Mouse (Mus musculus): ENCODE data around the gene Vmn1r189. TPM values are rescaled to one million over a fixed set of nuclear protein-coding genes. Genes with fewer than 3 reads are reported as not detected.
"Not testable (repeated sequence)": the region's sequence is repeated elsewhere in the genome, so short reads cannot be mapped to it uniquely, and the experiment has no call there.

The Vmn1r189 gene
- total RNA-seq (2014; rRNA removed): not detected in 2 replicates
- not detected in 2 replicates for polyA plus RNA-seq (2012; rRNA removed)

- H3K79me2 ChIP-seq (ENCODE audit: control insufficient read depth, insufficient read depth, low read length); H3K27ac ChIP-seq (replicated peaks; ENCODE audit: insufficient read depth, low read depth, low read length); H3K4me3 ChIP-seq (ENCODE audit: insufficient read depth, low read depth, low read length); H3K27me3 ChIP-seq (ENCODE audit: control insufficient read depth, insufficient read depth, low read length); H3K9ac ChIP-seq (ENCODE audit: low read depth, low read length); DNase-seq (ENCODE audit: extremely low read depth, low read depth, low spot score); H3K36me3 ChIP-seq (ENCODE audit: control insufficient read depth, insufficient read depth, low read length); H3K4me1 ChIP-seq (ENCODE audit: control insufficient read depth, insufficient read depth, low read length): not testable (repeated sequence)
- WGBS: 93% methylated on average over 2 of the region's 2 CpGs
Measured at GRCm38 (mm10) chr13:22105724-22106123, at the start of gene Vmn1r189. Gene Vmn1r189, minus strand, starts transcription at chr13:22105824.

GRCm38 (mm10) chr13:22136495-22137293 lies 31.1 kb upstream of the Vmn1r189 start:
- H3K9ac ChIP-seq (ENCODE audit: low read depth, low read length); H3K4me1 ChIP-seq (ENCODE audit: control insufficient read depth, insufficient read depth, low read length); H3K79me2 ChIP-seq (ENCODE audit: control insufficient read depth, insufficient read depth, low read length); H3K27ac ChIP-seq (replicated peaks; ENCODE audit: insufficient read depth, low read depth, low read length); H3K27me3 ChIP-seq (ENCODE audit: control insufficient read depth, insufficient read depth, low read length); H3K4me3 ChIP-seq (ENCODE audit: insufficient read depth, low read depth, low read length); H3K36me3 ChIP-seq (ENCODE audit: control insufficient read depth, insufficient read depth, low read length): not testable (repeated sequence)
- WGBS: 36% methylated on average over 5 of the region's 5 CpGs
- DNase-seq (ENCODE audit: extremely low read depth, low read depth, low spot score): peak; percentile 1

DNA sequence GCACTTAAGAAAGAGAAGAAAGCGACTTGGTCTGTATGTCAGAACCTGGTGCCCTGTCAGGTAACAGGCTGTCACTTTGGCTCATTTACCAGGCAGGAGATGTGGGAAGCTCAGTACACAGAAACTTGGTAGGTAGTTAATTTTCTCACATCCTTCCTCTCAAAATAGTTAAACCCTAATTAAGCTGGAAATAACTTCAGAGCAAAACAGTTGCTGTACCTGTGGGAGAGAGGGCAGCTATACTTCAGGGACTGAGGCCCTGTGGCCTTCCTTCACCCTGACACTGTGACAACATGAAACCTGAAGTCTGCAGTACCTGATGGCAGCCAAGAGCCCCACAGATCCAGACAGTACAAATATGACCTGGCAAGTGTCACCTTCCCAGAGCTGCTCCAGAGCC lies 21.5 kb downstream of the Vmn1r189 start, which contains the start of gene Vmn1r188:
Gene Vmn1r188 (plus strand): TSS at position 301 of the 400 bp plus-strand sequence.
- H3K4me1 ChIP-seq (ENCODE audit: control insufficient read depth, insufficient read depth, low read length): not testable (repeated sequence)
- WGBS: 91% methylated on average over 1 of the region's 1 CpGs

GRCm38 (mm10) chr13:22063468-22063867 lies 42.2 kb downstream of the Vmn1r189 start:
- DNase-seq (ENCODE audit: extremely low read depth, low read depth, low spot score): no peak
- Histone ChIP-seq H3K27me3 (ENCODE audit: control insufficient read depth, insufficient read depth, low read length) (no peaks in the 10 kb centered on the region), H3K27ac (replicated peaks; ENCODE audit: insufficient read depth, low read depth, low read length) (no peak overlapping the region), H3K4me3 (ENCODE audit: insufficient read depth, low read depth, low read length) (no peak overlapping the region), H3K4me1 (ENCODE audit: control insufficient read depth, insufficient read depth, low read length) (no peaks in the 10 kb centered on the region), H3K36me3 (ENCODE audit: control insufficient read depth, insufficient read depth, low read length) (no peaks in the 10 kb centered on the region), H3K79me2 (ENCODE audit: control insufficient read depth, insufficient read depth, low read length) (no peaks in the 10 kb centered on the region), H3K9ac (ENCODE audit: low read depth, low read length) (no peak overlapping the region)
- WGBS: 65% methylated on average over 1 of the region's 1 CpGs
- TF ChIP-seq CTCF (IDR thresholded peaks at IDR 0.05; ENCODE audit: low read depth, low read length): no peak
- no peak for TF ChIP-seq POLR2A (IDR thresholded peaks at IDR 0.05; ENCODE audit: extremely low read depth, insufficient read depth, low read length)

More for the DNA sequence above, 21.5 kb downstream of the Vmn1r189 start, which contains the start of gene Vmn1r188:
- not testable (repeated sequence) for H3K9ac ChIP-seq (ENCODE audit: low read depth, low read length); H3K4me3 ChIP-seq (ENCODE audit: insufficient read depth, low read depth, low read length); H3K79me2 ChIP-seq (ENCODE audit: control insufficient read depth, insufficient read depth, low read length); DNase-seq (ENCODE audit: extremely low read depth, low read depth, low spot score); H3K27me3 ChIP-seq (ENCODE audit: control insufficient read depth, insufficient read depth, low read length); H3K27ac ChIP-seq (replicated peaks; ENCODE audit: insufficient read depth, low read depth, low read length); H3K36me3 ChIP-seq (ENCODE audit: control insufficient read depth, insufficient read depth, low read length)

GRCm38 (mm10) chr13:22061422-22061821 lies 44.2 kb downstream of the Vmn1r189 start:
- no peaks in the 10 kb centered on the region for H3K27me3 ChIP-seq (ENCODE audit: control insufficient read depth, insufficient read depth, low read length)
- 71% methylated on average over 1 of the region's 1 CpGs for WGBS
- no peak overlapping the region for H3K4me3 ChIP-seq (ENCODE audit: insufficient read depth, low read depth, low read length)
- H3K79me2 ChIP-seq (ENCODE audit: control insufficient read depth, insufficient read depth, low read length): no peaks in the 10 kb centered on the region
- TF ChIP-seq POLR2A (IDR thresholded peaks at IDR 0.05; ENCODE audit: extremely low read depth, insufficient read depth, low read length) (no peak), CTCF (IDR thresholded peaks at IDR 0.05; ENCODE audit: low read depth, low read length) (no peak)
- no peaks in the 10 kb centered on the region for H3K36me3 ChIP-seq (ENCODE audit: control insufficient read depth, insufficient read depth, low read length)
- DNase-seq (ENCODE audit: extremely low read depth, low read depth, low spot score): no peak
- H3K9ac ChIP-seq (ENCODE audit: low read depth, low read length): no peak overlapping the region
- H3K27ac ChIP-seq (replicated peaks; ENCODE audit: insufficient read depth, low read depth, low read length): no peak overlapping the region
- no peaks in the 10 kb centered on the region for H3K4me1 ChIP-seq (ENCODE audit: control insufficient read depth, insufficient read depth, low read length)

GRCm38 (mm10) chr13:22053754-22054153 lies 51.9 kb downstream of the Vmn1r189 start:
- Histone ChIP-seq H3K4me3 (ENCODE audit: insufficient read depth, low read depth, low read length) (no peak overlapping the region), H3K27ac (replicated peaks; ENCODE audit: insufficient read depth, low read depth, low read length) (no peak overlapping the region), H3K9ac (ENCODE audit: low read depth, low read length) (no peak overlapping the region), H3K36me3 (ENCODE audit: control insufficient read depth, insufficient read depth, low read length) (no peaks in the 10 kb centered on the region), H3K4me1 (ENCODE audit: control insufficient read depth, insufficient read depth, low read length) (peaks cover 5% of the 10 kb centered on the region; the same call in 1 of the 2 replicates), H3K27me3 (ENCODE audit: control insufficient read depth, insufficient read depth, low read length) (no peaks in the 10 kb centered on the region), H3K79me2 (ENCODE audit: control insufficient read depth, insufficient read depth, low read length) (no peaks in the 10 kb centered on the region)
- no peak for DNase-seq (ENCODE audit: extremely low read depth, low read depth, low spot score)
- WGBS: 100% methylated on average over 1 of the region's 1 CpGs
- no peak for TF ChIP-seq POLR2A (IDR thresholded peaks at IDR 0.05; ENCODE audit: extremely low read depth, insufficient read depth, low read length)
- no peak for TF ChIP-seq CTCF (IDR thresholded peaks at IDR 0.05; ENCODE audit: low read depth, low read length)
